In genomic region chr5:136578201-136578600, GRCm38 (mm10) we compare ENCODE assay signal across 22 mouse cellular contexts.
"Had no signal": no experiment of that assay in that cellular context is flagged by ENCODE, and none has a peak within 500 bp of the region (broad histone marks: within the 10 kb centered on the region; RNA-seq: fewer than 3 reads in every experiment).

No protein-coding gene starts in this region.

- H3K27ac ChIP-seq: liver, embryonic 15.5 days; lung, embryonic 15.5 days; macrophage; midbrain, embryonic 12.5 days; neural tube, embryonic 13.5 days; neural tube, embryonic 15.5 days; stomach, embryonic 15.5 days; stomach, postnatal 0 days had no signal

- H3K36me3 ChIP-seq: liver, embryonic 15.5 days; lung, embryonic 15.5 days; midbrain, embryonic 12.5 days; neural tube, embryonic 13.5 days; neural tube, embryonic 15.5 days; stomach, embryonic 15.5 days had no signal

- H3K4me1 ChIP-seq: liver, embryonic 15.5 days; stomach, embryonic 15.5 days had no signal

- H3K9me3 ChIP-seq: liver, embryonic 15.5 days; lung, embryonic 15.5 days; midbrain, embryonic 12.5 days; neural tube, embryonic 13.5 days; neural tube, embryonic 15.5 days; stomach, embryonic 15.5 days had no signal

- H3K4me3 ChIP-seq: liver, embryonic 15.5 days; lung, embryonic 15.5 days; megakaryocyte, embryonic 14.5 days; midbrain, embryonic 12.5 days; neural tube, embryonic 13.5 days; neural tube, embryonic 15.5 days; stomach, embryonic 15.5 days had no signal

- DNase-seq: liver, postnatal 0 days; lung, adult 2 months; lung, postnatal 14 days; lung, postnatal 36 days; midbrain, embryonic 14.5 days; retina, postnatal 1 day; right cerebral cortex, adult 18-20 months; right cerebral cortex, postnatal 25 days; right cerebral cortex, postnatal 4 days; spleen, adult 18-20 months; thymus, adult 2 months; thymus, postnatal 25 days; thymus, postnatal 4 days had no signal
